Mouse (Mus musculus) heart, adult 8-10 months (tissue): ENCODE measurements around the gene Dnlz. TPM values are rescaled to one million over a fixed set of nuclear protein-coding genes. Genes with fewer than 3 reads are reported as not detected.
"Not testable (repeated sequence)": the region's sequence is repeated elsewhere in the genome, so short reads cannot be mapped to it uniquely, and the experiment has no call there.

Experiments used
- DNase-seq: peaks from one replicate; pipeline ENCODE4 v3.0.0; 2022; ENCODE audit warnings: low spot score
- total RNA-seq, 4 experiments: library from RNA; stranded (reverse); gene quantifications; 2 replicates each; pipeline ENCODE4 v1.2.4; 2022

The Dnlz gene
- 10 to 100 TPM; 22.4 to 26.2 (median 25.4) TPM for total RNA-seq

DNA sequence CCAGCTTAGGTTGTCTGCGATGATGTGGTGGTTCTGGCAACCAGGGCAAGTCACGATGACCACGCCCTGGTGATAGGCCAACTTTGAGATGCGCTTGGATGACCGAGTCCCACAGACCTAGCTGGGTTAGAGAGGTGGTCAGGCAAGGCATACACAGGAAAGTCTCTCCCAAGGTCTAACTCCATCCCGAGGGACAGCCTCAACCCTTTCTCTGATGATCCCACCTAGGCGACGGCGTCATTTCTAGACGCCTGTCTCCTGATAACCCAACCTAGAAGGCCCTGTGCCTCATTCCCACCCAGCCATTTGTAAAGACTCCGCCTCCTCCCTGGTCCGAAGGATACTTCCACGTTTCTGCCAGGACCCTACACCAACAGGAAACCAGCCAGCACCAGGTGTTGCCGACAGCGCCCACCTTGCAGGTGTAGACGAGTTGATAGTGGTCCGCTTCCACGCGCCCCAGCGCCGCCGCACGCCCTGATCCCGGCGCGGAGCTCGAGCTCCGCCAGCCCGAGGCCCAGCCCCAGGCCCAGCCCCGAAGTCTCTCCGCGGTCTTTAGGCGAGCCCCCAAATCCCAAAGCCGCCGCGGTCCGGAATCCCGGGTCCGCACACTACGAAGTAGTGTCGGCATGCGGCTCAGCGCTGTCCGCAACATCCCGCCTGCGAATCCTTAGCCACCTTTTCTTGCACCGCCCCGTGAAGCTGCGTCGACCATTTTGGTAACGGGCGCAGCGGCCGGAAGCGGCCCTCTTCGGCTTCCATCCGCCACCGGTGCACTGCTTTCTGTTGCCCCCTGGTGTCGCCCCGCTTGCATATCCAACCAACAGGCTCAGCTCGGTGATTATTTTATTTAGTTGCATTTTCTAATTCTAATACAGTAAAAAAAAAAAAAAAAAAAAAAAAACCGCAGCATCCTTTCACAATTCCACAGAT is at the start of gene Dnlz:
Gene Dnlz (minus strand): TSS at position 753 of the 933 bp plus-strand sequence.
- peak; percentile 94 for DNase-seq

DNA sequence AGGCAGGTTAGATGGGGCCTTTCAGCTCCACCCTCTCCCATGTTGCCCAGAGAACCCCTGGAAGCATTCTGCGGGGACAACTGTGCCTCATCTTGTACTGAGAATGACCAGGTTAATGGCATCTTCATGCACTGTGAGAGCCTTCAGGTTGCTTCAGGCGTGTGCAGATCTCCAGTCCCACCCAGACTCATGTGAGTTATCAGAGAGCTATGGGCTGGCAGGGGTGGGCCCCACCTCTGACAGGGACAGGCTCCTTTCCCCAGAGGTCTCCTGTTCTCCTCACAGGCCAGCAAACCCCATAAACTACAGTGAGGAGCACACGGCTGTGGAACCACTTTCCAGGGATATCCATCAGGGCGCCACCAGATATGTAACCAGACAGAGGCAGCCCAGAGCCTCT is 49.1 kb upstream of the Dnlz start:
- no peak for DNase-seq

DNA sequence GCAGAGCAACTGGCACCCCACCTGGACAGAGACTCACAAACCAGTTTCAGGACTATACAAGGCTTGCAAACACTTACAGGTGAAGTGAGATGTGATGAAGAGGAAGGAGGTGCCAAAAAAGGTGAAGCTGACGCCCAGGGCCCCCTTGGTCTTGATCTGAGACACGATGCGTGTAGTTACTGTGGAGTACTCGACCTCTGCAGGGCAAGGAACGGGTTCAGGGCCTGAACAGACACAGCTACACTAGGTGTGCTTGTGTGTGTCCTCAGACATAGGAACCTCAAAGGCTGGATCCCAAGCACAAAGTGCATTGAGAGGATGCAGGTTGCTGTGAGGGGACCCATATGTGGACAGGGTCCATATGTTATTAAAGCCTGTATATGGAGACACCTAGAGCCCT is 48.4 kb upstream of the Dnlz start:
- DNase-seq = no peak

DNA sequence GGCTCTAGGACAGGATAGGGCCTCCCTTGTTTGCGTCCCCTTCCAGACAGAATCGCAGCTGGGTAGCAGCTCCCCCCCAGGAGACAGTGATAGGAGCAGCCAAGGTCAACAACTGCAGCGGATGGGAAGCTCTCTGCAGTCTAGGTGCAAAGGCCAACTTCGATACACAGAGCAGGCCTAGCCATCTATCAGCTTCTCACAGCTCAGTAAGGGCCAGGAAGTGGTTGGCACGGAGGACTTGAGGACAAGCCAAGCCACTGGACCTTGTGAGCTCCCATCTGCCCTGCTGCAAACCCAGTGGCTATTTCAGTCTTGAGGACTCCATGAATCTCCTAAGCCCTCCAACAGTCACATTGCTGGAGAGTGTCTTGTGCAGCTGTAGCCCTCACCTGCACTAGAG is 47.7 kb upstream of the Dnlz start:
- peak; percentile 51 for DNase-seq

DNA sequence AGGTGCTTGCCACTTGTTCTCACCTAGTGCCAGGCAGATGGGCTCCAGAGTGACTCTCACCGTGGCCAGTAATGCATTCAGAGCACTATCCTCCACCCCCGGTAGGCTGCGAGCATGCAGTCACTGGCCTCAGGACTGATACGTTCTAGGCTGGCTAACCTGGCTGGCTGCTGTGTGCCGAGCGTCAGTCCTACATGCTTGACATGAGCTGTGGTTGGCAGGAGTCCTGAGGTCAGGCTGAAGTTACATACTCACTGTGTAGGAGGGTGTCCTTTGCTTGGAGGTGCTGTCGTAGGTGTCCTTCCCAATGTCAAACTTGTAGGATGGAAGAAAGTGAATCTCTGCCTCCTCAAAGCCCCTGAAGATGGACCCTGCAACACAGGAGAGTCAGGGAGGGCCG is 47.1 kb upstream of the Dnlz start:
- no peak for DNase-seq

DNA sequence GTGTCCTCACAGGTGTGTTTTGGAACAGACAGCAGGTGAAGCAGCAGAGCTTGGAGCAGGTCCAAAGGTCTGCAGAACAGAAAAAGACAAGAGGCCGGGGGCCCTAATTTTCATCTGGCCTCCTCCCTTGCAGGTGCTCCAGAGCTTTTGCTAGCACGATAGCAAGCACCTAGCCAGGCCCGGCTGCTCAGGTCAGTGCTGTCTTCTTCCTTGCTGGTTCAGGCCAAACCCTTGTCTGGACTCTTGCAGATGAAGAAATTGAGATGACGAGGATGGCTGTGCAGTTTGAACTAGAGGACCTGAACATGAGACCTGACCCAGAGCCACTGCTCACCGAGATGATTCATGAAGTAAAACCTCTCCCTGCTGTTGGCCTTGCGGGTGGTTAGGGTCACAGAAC is 39.7 kb upstream of the Dnlz start:
- DNase-seq = no peak

GRCm38 (mm10) chr2:26390954-26391353 is 39.0 kb upstream of the Dnlz start:
- DNase-seq = no peak

DNA sequence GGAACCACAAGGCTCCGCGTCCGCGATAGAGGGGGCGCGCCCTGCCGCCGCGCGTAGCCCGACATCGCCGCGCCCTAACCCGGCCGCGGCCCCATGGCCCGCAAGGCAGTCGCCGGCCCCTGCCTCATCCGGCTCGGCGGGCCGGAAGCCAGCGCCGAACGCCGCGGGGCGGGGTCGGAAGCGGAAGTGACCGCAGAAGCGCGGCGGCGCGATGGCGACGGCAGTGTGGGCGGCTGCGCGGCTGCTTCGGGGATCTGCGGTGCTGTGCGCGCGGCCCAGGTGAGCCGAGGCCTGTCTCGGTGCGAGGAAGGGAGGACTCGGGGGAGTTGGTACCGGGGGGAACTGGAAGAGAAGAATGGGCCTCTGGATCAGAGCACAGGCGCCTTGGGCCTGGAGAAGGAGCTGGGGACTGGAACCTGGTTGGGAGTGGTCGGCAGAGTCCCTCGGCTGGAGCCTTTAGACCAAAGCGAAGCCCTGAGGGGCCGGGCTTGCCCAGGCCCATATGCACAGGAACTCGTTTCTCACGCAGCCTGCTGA is 37.3 kb upstream of the Dnlz start, which contains the start of the genes Entr1 and Pmpca:
Gene Entr1 (minus strand): TSS at position 163 of the 537 bp plus-strand sequence.
Gene Pmpca (plus strand): TSS at position 186 of the 537 bp plus-strand sequence.
- DNase-seq = peak; percentile 75

DNA sequence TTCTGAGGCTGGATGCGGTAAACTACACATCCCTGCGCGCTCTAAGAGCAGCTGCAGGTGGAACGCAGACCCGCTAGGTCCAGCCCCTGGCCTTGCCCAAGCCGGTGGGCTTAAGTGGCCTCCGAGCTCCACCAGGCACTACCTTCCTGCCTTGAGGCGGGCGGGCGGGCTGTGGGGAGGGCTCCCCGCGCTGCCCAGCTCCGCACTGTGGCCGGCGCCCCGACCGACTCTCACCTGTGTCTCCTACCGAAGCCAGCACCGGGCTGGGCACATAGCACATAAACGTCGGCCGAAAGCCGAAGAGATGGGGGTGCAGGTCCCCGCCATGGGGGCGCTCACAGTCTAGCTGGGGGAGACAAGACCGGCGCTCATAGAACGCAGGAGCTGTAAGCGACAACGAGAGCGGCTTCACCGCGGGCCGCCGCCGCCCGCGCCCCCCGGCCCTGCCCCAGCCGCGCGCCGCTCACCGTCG is 36.8 kb upstream of the Dnlz start:
- no peak for DNase-seq

DNA sequence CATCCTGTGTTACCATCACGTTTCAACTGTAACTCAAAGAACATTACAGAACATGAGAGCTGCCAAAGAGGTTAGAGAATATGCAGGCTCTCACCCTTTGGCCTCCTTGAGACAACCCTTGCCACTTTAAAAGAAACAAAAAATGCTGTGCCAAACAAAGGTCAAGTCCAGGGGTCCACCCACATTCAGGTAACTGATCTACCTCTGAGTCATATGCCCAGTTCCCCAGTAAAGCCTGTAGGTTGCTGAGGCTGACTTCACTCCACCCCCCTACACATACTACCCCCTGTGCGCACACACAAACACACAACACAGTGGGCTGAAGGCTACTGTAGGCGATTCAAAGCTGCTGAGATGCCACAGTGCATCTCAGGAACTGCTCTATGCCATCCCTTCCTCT is 35.8 kb upstream of the Dnlz start:
- no peak for DNase-seq

DNA sequence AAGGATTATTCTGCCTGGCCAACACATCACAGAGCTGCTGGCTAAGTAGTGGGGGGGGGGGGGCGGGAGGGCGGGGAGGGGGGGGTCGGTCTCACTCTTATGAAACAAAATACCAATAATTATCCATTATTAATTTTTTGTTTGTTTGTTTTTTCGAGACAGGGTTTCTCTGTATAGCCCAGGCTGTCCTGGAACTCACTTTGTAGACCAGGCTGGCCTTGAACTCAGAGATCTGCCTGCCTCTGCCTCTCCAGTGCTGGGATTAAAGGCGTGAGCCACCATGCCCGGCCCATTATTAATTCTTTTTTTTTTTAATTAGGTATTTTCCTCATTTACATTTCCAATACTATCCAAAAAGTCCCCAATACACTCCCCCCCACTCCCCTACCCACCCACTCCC is 29.0 kb upstream of the Dnlz start:
- not testable (repeated sequence) for DNase-seq

DNA sequence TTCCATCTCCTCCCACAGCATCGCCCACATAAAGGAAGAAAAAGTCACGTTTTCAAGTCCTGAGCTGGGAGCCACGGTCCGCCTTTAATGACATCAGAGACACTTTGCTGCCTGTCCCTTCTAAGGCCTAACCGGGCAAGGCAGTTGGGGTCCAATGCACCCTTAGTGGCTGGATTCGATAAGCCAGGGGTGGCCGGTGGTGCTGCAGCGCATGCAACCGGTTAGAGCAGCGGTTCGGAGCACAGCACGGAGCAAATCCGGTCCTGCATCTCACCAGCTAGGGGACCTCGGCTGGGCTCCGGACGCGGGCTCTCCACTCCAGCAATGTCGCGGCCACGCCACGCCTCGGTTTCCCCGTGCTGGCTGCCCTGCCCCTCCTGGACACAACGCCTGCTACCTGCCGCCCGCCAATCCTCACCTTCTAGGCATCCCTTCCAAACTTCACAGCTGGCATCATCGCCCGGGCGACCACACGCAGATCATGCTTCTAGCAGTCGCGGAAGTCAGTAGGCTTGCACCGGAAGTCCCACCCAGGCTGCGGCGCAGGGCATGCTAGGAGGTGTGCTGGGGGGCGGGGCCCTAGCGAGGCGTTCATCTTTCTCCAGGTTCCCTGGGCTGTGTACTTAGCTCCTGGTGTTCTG is 28.3 kb upstream of the Dnlz start, which contains the start of gene Snapc4:
Gene Snapc4 (minus strand): TSS at position 523 of the 641 bp plus-strand sequence.
- peak; percentile 78 for DNase-seq

DNA sequence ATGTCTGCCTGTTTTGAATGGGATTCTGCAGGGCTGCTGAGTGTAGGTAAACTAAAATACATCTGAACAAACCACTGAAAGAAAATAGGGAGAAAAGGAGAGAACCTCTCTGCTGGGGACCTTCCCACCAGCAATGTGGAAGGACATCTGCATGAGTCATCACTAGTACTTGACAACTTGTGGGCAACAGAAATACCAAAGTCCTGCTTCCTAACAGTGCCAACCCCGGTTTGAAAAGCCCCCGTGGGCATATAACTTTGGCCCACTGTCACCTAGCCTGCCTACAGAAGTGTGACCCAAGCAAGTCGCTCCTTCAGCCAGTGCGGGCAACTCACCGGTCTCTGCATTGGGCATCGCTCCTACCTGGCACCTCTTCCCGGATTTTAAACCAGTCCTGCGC is 20.5 kb upstream of the Dnlz start:
- no peak for DNase-seq

DNA sequence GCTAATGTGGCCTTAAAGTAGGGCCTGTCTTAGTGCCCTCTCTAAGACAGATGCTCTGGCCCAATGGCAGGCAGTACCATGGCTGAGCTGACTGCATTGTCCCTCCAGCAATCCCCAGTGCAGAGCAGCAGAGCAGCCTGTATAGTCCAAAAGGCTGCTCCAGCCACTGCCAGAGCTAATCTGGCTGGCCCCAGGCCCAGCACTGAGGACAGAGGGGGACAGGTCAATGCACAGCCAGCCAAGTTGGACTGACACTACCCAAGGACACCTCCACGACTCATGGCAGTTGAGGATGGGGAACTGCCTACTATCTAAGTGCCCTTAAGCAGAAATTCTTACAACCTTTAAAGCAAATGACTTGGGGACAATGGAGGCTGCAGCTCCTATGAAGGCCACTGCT is 16.7 kb upstream of the Dnlz start:
- peak; percentile 55 for DNase-seq

DNA sequence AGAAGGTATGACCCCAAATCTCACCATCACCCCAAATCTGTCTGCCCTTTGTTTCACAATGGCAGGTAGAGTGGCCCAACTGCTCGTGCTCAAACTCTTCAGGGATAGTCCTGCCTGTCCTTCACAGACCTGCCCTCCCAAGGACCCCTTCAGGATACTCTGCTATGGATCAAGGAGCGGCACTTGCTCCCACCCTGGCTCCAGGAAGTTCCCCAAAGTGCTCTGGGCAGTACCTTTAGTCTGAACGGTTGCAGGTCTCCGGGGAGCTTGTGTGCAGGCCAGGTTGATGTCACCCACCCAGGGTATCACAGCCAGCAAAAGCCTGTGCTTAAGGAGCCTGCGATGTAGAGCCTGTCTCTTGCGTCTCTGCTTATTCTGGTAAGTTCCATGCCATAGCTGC is 16.0 kb upstream of the Dnlz start:
- DNase-seq = no peak

DNA sequence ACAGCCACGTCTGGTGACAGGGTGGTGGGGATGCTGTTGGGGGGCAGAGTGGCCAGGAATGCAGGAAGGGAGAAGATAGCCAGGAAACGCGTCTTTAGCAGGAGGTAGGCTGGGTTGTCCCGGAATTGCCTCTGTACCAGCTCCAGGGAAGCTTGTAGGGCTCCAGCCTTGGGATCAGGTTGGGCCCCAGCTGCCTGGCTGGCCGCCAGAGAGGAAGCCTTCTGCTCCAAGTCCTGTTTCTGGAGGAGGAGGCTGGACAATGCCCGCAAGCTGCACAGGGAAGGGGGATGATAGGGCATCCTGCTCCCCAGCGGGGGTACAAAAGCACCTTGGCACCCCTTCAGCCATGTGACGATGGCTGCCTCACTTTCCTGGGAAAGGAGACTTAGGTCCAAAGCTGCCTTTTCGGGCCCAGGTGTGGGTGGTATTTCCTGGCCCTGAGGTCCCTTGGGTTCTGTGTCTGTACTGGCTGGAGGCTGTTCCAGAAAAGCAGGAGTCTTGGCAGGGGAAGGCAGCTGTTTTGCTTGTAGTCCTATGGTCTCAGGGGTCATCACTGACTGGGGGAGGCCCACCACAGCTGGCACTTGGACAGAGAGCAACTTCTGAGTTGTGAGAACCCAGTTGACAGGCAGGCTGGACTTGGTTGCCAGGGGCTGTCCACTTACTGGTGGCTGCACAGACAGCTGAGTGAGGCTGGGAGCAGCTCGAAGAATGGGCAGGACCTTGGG is 13.0 kb upstream of the Dnlz start:
- DNase-seq = peak; percentile 77

DNA sequence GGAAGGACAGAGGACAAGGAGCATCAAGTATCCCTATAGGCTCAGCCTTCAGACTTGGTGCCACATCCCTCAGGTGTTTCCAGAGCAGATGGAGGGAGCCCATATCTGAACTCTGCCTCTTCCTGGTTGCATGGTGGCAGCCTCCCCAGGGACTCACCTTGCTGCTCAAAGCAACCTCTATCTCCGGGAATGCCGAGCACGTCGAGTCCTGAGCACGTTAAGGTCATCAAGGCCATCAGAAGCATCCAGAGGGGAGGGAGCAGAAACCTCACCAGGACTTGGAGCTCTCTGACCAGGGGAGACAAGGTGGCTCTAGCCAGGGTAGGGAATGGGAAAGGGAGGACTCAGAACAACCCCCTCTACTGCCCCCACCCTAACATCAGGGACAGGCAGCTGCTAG is 11.6 kb upstream of the Dnlz start:
- DNase-seq = no peak

DNA sequence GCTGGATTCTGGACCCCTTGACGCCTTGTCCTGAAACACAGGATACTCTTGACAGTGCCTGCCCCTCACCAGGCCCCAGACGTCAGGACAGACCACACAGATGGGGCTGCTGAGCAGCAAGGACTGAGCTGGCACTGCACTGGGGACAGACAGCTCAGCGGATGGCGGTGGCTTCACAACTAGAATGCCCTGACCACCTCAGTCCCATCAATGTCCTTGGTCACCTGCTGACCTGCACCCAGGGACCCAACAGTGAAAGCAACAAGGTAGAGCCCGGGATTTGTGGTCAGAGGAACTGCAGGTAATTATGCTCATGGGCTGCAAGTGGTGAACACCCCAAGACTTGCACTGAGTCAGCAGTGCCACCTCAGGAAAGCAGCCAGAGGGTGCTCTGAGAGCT is 11.1 kb upstream of the Dnlz start:
- DNase-seq = no peak

GRCm38 (mm10) chr2:26360772-26361171 is 8.9 kb upstream of the Dnlz start, which contains the start of gene Card9:
Gene Card9, minus strand, starts transcription at chr2:26360918.
- DNase-seq = no peak

DNA sequence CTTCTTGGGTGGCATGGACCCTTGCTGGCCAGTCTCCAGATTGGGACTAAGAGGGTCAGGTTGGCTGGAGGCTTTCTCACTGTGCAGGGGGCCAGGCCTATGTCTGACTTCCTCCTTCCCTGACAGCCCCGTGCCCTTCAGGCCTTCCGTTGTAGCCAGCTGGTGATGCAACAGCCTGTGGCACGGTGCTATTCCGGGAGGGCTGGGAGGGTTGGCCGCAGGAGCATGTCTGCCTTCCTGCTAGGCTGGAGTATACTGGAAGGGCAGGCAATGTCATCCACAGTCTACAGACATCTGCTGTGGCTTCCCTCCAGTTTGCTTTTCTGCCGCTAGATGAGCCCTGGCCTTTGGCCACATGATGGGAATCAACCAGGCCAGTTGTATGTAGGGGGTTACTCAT is 8.1 kb upstream of the Dnlz start:
- no peak for DNase-seq

- DNase-seq = no peak
These were observed 6.9 kb upstream of the Dnlz start for GRCm38 (mm10) chr2:26358667-26359320.
